Mouse (Mus musculus): ENCODE measurements at regions not wholly inside any gene's neighbourhood (a gene's known extent, or its start where the extent isn't known, plus 50 kb on each side); places are given as distances from the start of the nearest gene placed in this dataset.

GRCm38 (mm10) chr1:61352921-61353320 lies 285.7 kb upstream of the Pard3b start:
- no peak for DNase-seq

- no peak for DNase-seq
Observed at GRCm38 (mm10) chr1:61353481-61353880, 285.1 kb upstream of the Pard3b start.

- no peak for DNase-seq
Observed at GRCm38 (mm10) chr1:61355241-61355640, 283.4 kb upstream of the Pard3b start.

- DNase-seq, result no peak
Observed at GRCm38 (mm10) chr1:61359011-61359930, 279.4 kb upstream of the Pard3b start.

- no peak for DNase-seq
Observed at GRCm38 (mm10) chr1:61372581-61372980, 266.0 kb upstream of the Pard3b start.

GRCm38 (mm10) chr1:61373661-61374491 lies 264.7 kb upstream of the Pard3b start:
- peak; percentile 50 for DNase-seq

- no peak for DNase-seq
Observed at GRCm38 (mm10) chr1:61376417-61376816, 262.2 kb upstream of the Pard3b start.

GRCm38 (mm10) chr1:61377070-61377469 lies 261.6 kb upstream of the Pard3b start:
- peak; percentile 74 for DNase-seq

GRCm38 (mm10) chr1:61378240-61378639 lies 260.4 kb upstream of the Pard3b start:
- no peak for DNase-seq

- no peak for DNase-seq
Observed at GRCm38 (mm10) chr1:61379771-61380517, 258.7 kb upstream of the Pard3b start.

- no peak for DNase-seq
Observed at GRCm38 (mm10) chr1:61387587-61387986, 251.0 kb upstream of the Pard3b start.

- no peak for DNase-seq
Observed at GRCm38 (mm10) chr1:61397796-61398195, 240.8 kb upstream of the Pard3b start.

- DNase-seq, result no peak
Observed at GRCm38 (mm10) chr1:61402339-61402738, 236.3 kb upstream of the Pard3b start.

GRCm38 (mm10) chr1:61407201-61407600 lies 231.4 kb upstream of the Pard3b start:
- DNase-seq, result no peak

GRCm38 (mm10) chr1:61414772-61415171 lies 223.9 kb upstream of the Pard3b start:
- no peak for DNase-seq

GRCm38 (mm10) chr1:61415426-61416195 lies 223.0 kb upstream of the Pard3b start:
- no peak for DNase-seq

- DNase-seq, result no peak
Observed at GRCm38 (mm10) chr1:61418396-61418795, 220.2 kb upstream of the Pard3b start.

GRCm38 (mm10) chr1:61419839-61420238 lies 218.8 kb upstream of the Pard3b start:
- DNase-seq, result no peak

GRCm38 (mm10) chr1:61423253-61423652 lies 215.4 kb upstream of the Pard3b start:
- no peak for DNase-seq

- DNase-seq, result no peak
Observed at GRCm38 (mm10) chr1:61428706-61429501, 209.7 kb upstream of the Pard3b start.

GRCm38 (mm10) chr1:61437603-61438002 lies 201.0 kb upstream of the Pard3b start:
- no peak for DNase-seq

Data from kidney, adult 18-20 months (tissue).